Mouse (Mus musculus) left cerebral cortex, postnatal 14 days (tissue): ENCODE measurements around the gene Mis18a. TPM values are rescaled to one million over a fixed set of nuclear protein-coding genes. Genes with fewer than 3 reads are reported as not detected.

Source experiments
- total RNA-seq, 2 experiments: library from RNA; stranded (reverse); gene quantifications; 2 replicates each; pipeline ENCODE4 v1.2.3; 2021

Mis18a gene
- total RNA-seq, 2 experiments from 2014 or later = 6.1 to 8.4 TPM

Other genes starting within 250 kb of the Mis18a start
- gene Mrap, start 10.8 kb upstream of the Mis18a start, total RNA-seq = under 1 TPM; 0.72 TPM
- 10 to 100 TPM; 14.2 to 15.9 TPM for gene Urb1, start 83.0 kb upstream of the Mis18a start, total RNA-seq
- 1 to 10 TPM; 1.6 to 2.1 TPM for gene Eva1c, start 99.3 kb upstream of the Mis18a start, total RNA-seq
- 10 to 100 TPM; 34.2 to 38.7 TPM for gene Cfap298, start 207.7 kb upstream of the Mis18a start, total RNA-seq